Mouse (Mus musculus): Measurements from ENCODE around the gene Rtp2. TPM values are rescaled to one million over a fixed set of nuclear protein-coding genes. Genes with fewer than 3 reads are reported as not detected.

Gene Rtp2
- total RNA-seq, 2 experiments from 2014 or later, result 0.35 TPM; not detected in 1

- no peak for DNase-seq (ENCODE audit: low spot score in 2 of 2)
Observed at GRCm38 (mm10) chr16:23890636-23891035, 41.6 kb downstream of the Rtp2 start, which contains the start of gene Sst. TSS of gene Sst (minus strand) at chr16:23890958.

- no peak for DNase-seq (ENCODE audit: low spot score in 2 of 2)
Observed at GRCm38 (mm10) chr16:23890151-23890550, 42.0 kb downstream of the Rtp2 start.

GRCm38 (mm10) chr16:23887910-23888579, 44.1 kb downstream of the Rtp2 start:
- no peak for DNase-seq (ENCODE audit: low spot score in 2 of 2)

GRCm38 (mm10) chr16:23885098-23885497, 47.1 kb downstream of the Rtp2 start:
- DNase-seq (ENCODE audit: low spot score in 2 of 2), result no peak

Other genes starting within 250 kb of the Rtp2 start
- 100 to 1,000 TPM; 424 to 470 TPM for gene Sst, start 41.4 kb downstream of the Rtp2 start, total RNA-seq (2021)
- gene Gm37419, start 56.1 kb upstream of the Rtp2 start, total RNA-seq (2021), result not detected
- gene Bcl6, start 56.5 kb upstream of the Rtp2 start, total RNA-seq (2021), result 10 to 100 TPM; 55.9 to 63.8 TPM

All from layer of hippocampus, adult 18-20 months (tissue).